Mouse (Mus musculus) C2C12 (cell line): Measurements from ENCODE around the gene Jmjd7.

Experiments used
- CEBPB ChIP-seq: IDR thresholded peaks from one replicate; pipeline ENCODE4 v1.6.1; 2011; ENCODE audit warnings: low read depth, mild to moderate bottlenecking, control low read depth, moderate library complexity
- CTCF ChIP-seq: IDR thresholded peaks from one replicate; pipeline ENCODE4 v1.5.1; 2011; ENCODE audit not compliant: control insufficient read depth, insufficient read depth, insufficient read length

- TF ChIP-seq CTCF = no peak
- no peak for TF ChIP-seq CEBPB
Measured at GRCm38 (mm10) chr2:120006696-120007095, 20.6 kb upstream of the Jmjd7 start.
